Mouse (Mus musculus) midbrain, embryonic 11.5 days (tissue): ENCODE measurements around the gene Alcam. TPM values are rescaled to one million over a fixed set of nuclear protein-coding genes. Genes with fewer than 3 reads are reported as not detected.
A peak's percentile ranks its signal among the peaks of the same experiment; 100 is the strongest.

Experiments
- ATAC-seq: fragments of 200-750 bp; cut with Nextera tagmentation; 2 replicates; pipeline ENCODE4 v1.8.0; 2017; ENCODE audit warnings: moderate TSS enrichment, moderate library complexity; ENCODE audit not compliant: low FRiP score
- DNase-seq: peaks from one replicate; pipeline ENCODE4 v3.0.0; 2015; ENCODE audit warnings: low spot score; ENCODE audit errors: missing footprints
- H3K27ac ChIP-seq: fragments of 300-500 bp; sonication (generic); 2 replicates; pipeline ENCODE4 v1.5.1; 2014; ENCODE audit warnings: low read depth, low read length
- H3K27me3 ChIP-seq: fragments of 300-500 bp; sonication (generic); 2 replicates; pipeline ENCODE4 v1.6.1; 2014; ENCODE audit warnings: mild to moderate bottlenecking, low read length, moderate library complexity, mixed read lengths; ENCODE audit not compliant: control insufficient read depth, insufficient read depth
- H3K36me3 ChIP-seq: fragments of 300-500 bp; sonication (generic); 2 replicates; pipeline ENCODE4 v1.6.1; 2014; ENCODE audit warnings: mild to moderate bottlenecking, low read length, moderate library complexity, mixed read lengths; ENCODE audit not compliant: control insufficient read depth, insufficient read depth
- H3K4me1 ChIP-seq: fragments of 300-500 bp; sonication (generic); 2 replicates; pipeline ENCODE4 v1.6.1; 2014; ENCODE audit warnings: low read length; ENCODE audit not compliant: control insufficient read depth, insufficient read depth
- H3K4me2 ChIP-seq: fragments of 300-500 bp; sonication (generic); 2 replicates; pipeline ENCODE4 v1.6.1; 2014; ENCODE audit warnings: mild to moderate bottlenecking, moderate library complexity
- H3K4me3 ChIP-seq: fragments of 300-500 bp; sonication (generic); 2 replicates; pipeline ENCODE4 v1.5.1; 2014; ENCODE audit warnings: low read depth, low read length
- H3K9ac ChIP-seq: fragments of 300-500 bp; sonication (generic); 2 replicates; pipeline ENCODE4 v1.6.1; 2014; ENCODE audit warnings: low read length
- H3K9me3 ChIP-seq: fragments of 300-500 bp; sonication (generic); 2 replicates; pipeline ENCODE4 v1.6.1; 2016; ENCODE audit warnings: low read length; ENCODE audit not compliant: control insufficient read depth
- WGBS: fragments of 180-500 bp; shearing (Covaris S2); extraction: QIAGEN DNeasy Blood & Tissue Kit; methylation state at CpG from one replicate; pipeline ENCODE4 v1.1.7; 2014; 5-methylcytosine and 5-hydroxymethylcytosine counted together
- polyA plus RNA-seq: library from polyadenylated mRNA; unstranded; fragments of >200 nt; fragmentation: Nextera tagmentation; extraction: Ambion mirVana; gene quantifications from 2 replicates; pipeline ENCODE4 v1.2.1, GENCODE M21; 2014

Gene Alcam
- polyA plus RNA-seq, 1 experiment from 2014 or later, result 44.2 TPM

GRCm38 (mm10) chr16:52303532-52303902 is 150.4 kb downstream of the Alcam start:
- Histone ChIP-seq H3K4me2 (no peak overlapping the region), H3K27me3 (no peaks in the 10 kb centered on the region), H3K27ac (no peak overlapping the region), H3K4me3 (no peak overlapping the region), H3K9ac (no peak overlapping the region), H3K36me3 (no peaks in the 10 kb centered on the region), H3K9me3 (no peaks in the 10 kb centered on the region), H3K4me1 (no peaks in the 10 kb centered on the region)
- 92% methylated on average over 4 of the region's 4 CpGs for WGBS
- no peak for DNase-seq
- no peak for ATAC-seq

GRCm38 (mm10) chr16:52302790-52303531 is 150.9 kb downstream of the Alcam start:
- H3K4me2 ChIP-seq, result no peak overlapping the region
- H3K36me3 ChIP-seq, result no peaks in the 10 kb centered on the region
- ATAC-seq, result no peak
- H3K9me3 ChIP-seq, result no peaks in the 10 kb centered on the region
- H3K9ac ChIP-seq, result no peak overlapping the region
- no peak overlapping the region for H3K4me3 ChIP-seq
- 91% methylated on average over 9 of the region's 9 CpGs for WGBS
- no peaks in the 10 kb centered on the region for H3K27me3 ChIP-seq
- no peaks in the 10 kb centered on the region for H3K4me1 ChIP-seq
- no peak overlapping the region for H3K27ac ChIP-seq
- DNase-seq, result no peak

- H3K27ac ChIP-seq, result no peak overlapping the region
- no peak for DNase-seq
- H3K9ac ChIP-seq, result no peak overlapping the region
- no peak overlapping the region for H3K4me3 ChIP-seq
- H3K36me3 ChIP-seq, result no peaks in the 10 kb centered on the region
- H3K4me2 ChIP-seq, result no peak overlapping the region
- 87% methylated on average over 7 of the region's 7 CpGs for WGBS
- H3K4me1 ChIP-seq, result no peaks in the 10 kb centered on the region
- no peaks in the 10 kb centered on the region for H3K27me3 ChIP-seq
- H3K9me3 ChIP-seq, result no peaks in the 10 kb centered on the region
- ATAC-seq, result no peak
Measured at GRCm38 (mm10) chr16:52301730-52302129, 152.1 kb downstream of the Alcam start.

GRCm38 (mm10) chr16:52296376-52296775 is 157.5 kb downstream of the Alcam start:
- DNase-seq, result no peak
- H3K36me3 ChIP-seq, result no peaks in the 10 kb centered on the region
- H3K9ac ChIP-seq, result no peak overlapping the region
- H3K4me3 ChIP-seq, result no peak overlapping the region
- H3K4me1 ChIP-seq, result peaks cover 2% of the 10 kb centered on the region; the same call in 1 of the 2 replicates
- no peak for ATAC-seq
- no peaks in the 10 kb centered on the region for H3K27me3 ChIP-seq
- no peak overlapping the region for H3K4me2 ChIP-seq
- no peaks in the 10 kb centered on the region for H3K9me3 ChIP-seq
- H3K27ac ChIP-seq, result no peak overlapping the region
- WGBS, result 47% methylated on average over 1 of the region's 1 CpGs

GRCm38 (mm10) chr16:52295535-52295934 is 158.3 kb downstream of the Alcam start:
- Histone ChIP-seq H3K27me3 (no peaks in the 10 kb centered on the region), H3K27ac (no peak overlapping the region), H3K36me3 (no peaks in the 10 kb centered on the region), H3K4me3 (no peak overlapping the region), H3K4me1 (peaks cover 2% of the 10 kb centered on the region; the same call in 1 of the 2 replicates), H3K9ac (no peak overlapping the region), H3K9me3 (no peaks in the 10 kb centered on the region), H3K4me2 (no peak overlapping the region)
- DNase-seq (no peak), ATAC-seq (no peak)

- Histone ChIP-seq H3K4me1 (peaks cover 2% of the 10 kb centered on the region; the same call in 1 of the 2 replicates), H3K27ac (no peak overlapping the region), H3K36me3 (no peaks in the 10 kb centered on the region), H3K9me3 (no peaks in the 10 kb centered on the region), H3K4me2 (no peak overlapping the region), H3K9ac (no peak overlapping the region), H3K27me3 (no peaks in the 10 kb centered on the region), H3K4me3 (no peak overlapping the region)
- WGBS, result 91% methylated on average over 3 of the region's 3 CpGs
- DNase-seq, result no peak
- ATAC-seq, result no peak
Measured at GRCm38 (mm10) chr16:52292440-52293048, 161.3 kb downstream of the Alcam start.

GRCm38 (mm10) chr16:52280186-52280585 is 173.7 kb downstream of the Alcam start:
- H3K27ac ChIP-seq, result no peak overlapping the region
- DNase-seq, result peak; percentile 8
- H3K9me3 ChIP-seq, result no peaks in the 10 kb centered on the region
- no peaks in the 10 kb centered on the region for H3K27me3 ChIP-seq
- 81% methylated on average over 2 of the region's 2 CpGs for WGBS
- H3K4me2 ChIP-seq, result no peak overlapping the region
- H3K9ac ChIP-seq, result no peak overlapping the region
- H3K4me3 ChIP-seq, result no peak overlapping the region
- H3K4me1 ChIP-seq, result no peaks in the 10 kb centered on the region
- H3K36me3 ChIP-seq, result no peaks in the 10 kb centered on the region
- no peak for ATAC-seq

GRCm38 (mm10) chr16:52265066-52265465 is 188.8 kb downstream of the Alcam start:
- no peaks in the 10 kb centered on the region for H3K4me1 ChIP-seq
- DNase-seq (no peak), ATAC-seq (no peak)
- no peaks in the 10 kb centered on the region for H3K9me3 ChIP-seq
- no peak overlapping the region for H3K4me2 ChIP-seq
- WGBS, result 91% methylated on average over 4 of the region's 4 CpGs
- H3K36me3 ChIP-seq, result no peaks in the 10 kb centered on the region
- H3K27ac ChIP-seq, result no peak overlapping the region
- H3K9ac ChIP-seq, result no peak overlapping the region
- no peaks in the 10 kb centered on the region for H3K27me3 ChIP-seq
- no peak overlapping the region for H3K4me3 ChIP-seq

GRCm38 (mm10) chr16:52263751-52264150 is 190.1 kb downstream of the Alcam start:
- Histone ChIP-seq H3K4me1 (no peaks in the 10 kb centered on the region), H3K36me3 (no peaks in the 10 kb centered on the region), H3K4me2 (no peak overlapping the region), H3K4me3 (no peak overlapping the region), H3K27me3 (no peaks in the 10 kb centered on the region), H3K9ac (no peak overlapping the region), H3K9me3 (no peaks in the 10 kb centered on the region), H3K27ac (no peak overlapping the region)
- no peak for DNase-seq
- no peak for ATAC-seq
